Mouse (Mus musculus) forebrain, postnatal 0 days (tissue): Measurements from ENCODE around the gene Cobll1. TPM values are rescaled to one million over a fixed set of nuclear protein-coding genes. Genes with fewer than 3 reads are reported as not detected.
A peak's percentile ranks its signal among the peaks of the same experiment; 100 is the strongest.

ENCODE experiments used
- ATAC-seq: fragments of 200-750 bp; cut with Nextera tagmentation; 2 replicates; pipeline ENCODE4 v1.8.0; 2017; ENCODE audit warnings: mild to moderate bottlenecking, moderate library complexity
- DNase-seq: peaks from one replicate; pipeline ENCODE4 v3.0.0-alpha.2; 2015
- H3K27ac ChIP-seq: fragments of 300-500 bp; sonication (generic); 2 replicates; pipeline ENCODE4 v1.5.1; 2014; ENCODE audit warnings: low read depth, mild to moderate bottlenecking, antibody characterized with exemption, low read length, moderate library complexity, mixed read lengths
- H3K27me3 ChIP-seq: fragments of 300-500 bp; sonication (generic); 2 replicates; pipeline ENCODE4 v1.6.1; 2014; ENCODE audit warnings: mild to moderate bottlenecking, low read length, mixed read lengths; ENCODE audit not compliant: insufficient read depth
- H3K36me3 ChIP-seq: fragments of 300-500 bp; sonication (generic); 2 replicates; pipeline ENCODE4 v1.6.1; 2014; ENCODE audit warnings: mild to moderate bottlenecking, moderate library complexity; ENCODE audit not compliant: insufficient read depth
- H3K4me1 ChIP-seq: fragments of 300-500 bp; sonication (generic); 2 replicates; pipeline ENCODE4 v1.6.1; 2014; ENCODE audit warnings: antibody characterized with exemption; ENCODE audit not compliant: insufficient read depth
- H3K4me2 ChIP-seq: fragments of 300-500 bp; sonication (generic); 2 replicates; pipeline ENCODE4 v1.6.1; 2014; ENCODE audit warnings: low read depth, mild to moderate bottlenecking, moderate library complexity
- H3K4me3 ChIP-seq: fragments of 300-500 bp; sonication (generic); 2 replicates; pipeline ENCODE4 v1.5.1; 2014; ENCODE audit warnings: low read depth, low read length, mixed read lengths
- H3K9ac ChIP-seq: fragments of 300-500 bp; sonication (generic); 2 replicates; pipeline ENCODE4 v1.6.1; 2014; ENCODE audit warnings: mild to moderate bottlenecking
- H3K9me3 ChIP-seq: fragments of 300-500 bp; sonication (generic); 2 replicates; pipeline ENCODE4 v1.6.1; 2016; ENCODE audit warnings: low read length
- CTCF ChIP-seq: sonication (generic); IDR thresholded peaks from 2 replicates; pipeline ENCODE4 v1.5.1; 2016; ENCODE audit warnings: antibody characterized with exemption, control low read depth, low read depth
- WGBS: fragments of 180-500 bp; shearing (Covaris S2); extraction: QIAGEN DNeasy Blood & Tissue Kit; methylation state at CpG from one replicate; pipeline ENCODE4 v1.1.7; 2014; 5-methylcytosine and 5-hydroxymethylcytosine counted together
- polyA plus RNA-seq: library from polyadenylated mRNA; unstranded; fragments of >200 nt; fragmentation: Nextera tagmentation; extraction: Ambion mirVana; gene quantifications from 2 replicates; pipeline ENCODE4 v1.2.1, GENCODE M21; 2015
- total RNA-seq: library from RNA; depleted of rRNA; stranded (reverse); fragments of >200 nt; gene quantifications from 2 replicates; pipeline ENCODE4 v1.2.3, GENCODE M21; 2014

Cobll1 gene
- total and polyA plus RNA-seq, 2 experiments from 2014 or later, result 3.2 to 3.6 TPM

DNA sequence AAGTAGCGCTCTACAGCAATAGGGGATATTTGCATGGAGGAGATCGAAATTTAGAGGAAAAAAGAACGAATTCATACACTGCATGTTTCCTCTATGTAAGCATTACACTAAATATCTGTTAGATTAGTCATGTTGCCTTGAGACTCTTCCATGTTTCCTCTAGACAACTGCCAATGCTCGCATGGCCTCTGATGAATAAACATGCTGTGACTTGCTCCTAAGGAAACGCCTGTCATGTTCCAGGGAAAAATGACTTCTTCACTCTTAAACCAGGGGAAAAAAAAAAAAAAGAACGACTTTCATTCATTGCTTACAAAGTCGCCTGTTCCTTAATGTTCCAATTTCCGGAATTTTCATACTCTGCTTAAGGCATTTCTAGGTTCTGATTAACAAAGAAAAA, 2.1 kb downstream of the Cobll1 start:
- no peak for ATAC-seq
- TF ChIP-seq CTCF, result no peak
- H3K27ac ChIP-seq, result no peak overlapping the region
- peak overlapping the region; percentile 98 for H3K4me2 ChIP-seq
- no peak overlapping the region for H3K9ac ChIP-seq
- H3K9me3 ChIP-seq, result no peaks in the 10 kb centered on the region
- DNase-seq, result peak; percentile 13
- H3K4me3 ChIP-seq, result no peak overlapping the region
- H3K36me3 ChIP-seq, result no peaks in the 10 kb centered on the region
- no peaks in the 10 kb centered on the region for H3K4me1 ChIP-seq
- WGBS, result 60% methylated on average over 8 of the region's 8 CpGs
- no peaks in the 10 kb centered on the region for H3K27me3 ChIP-seq

DNA sequence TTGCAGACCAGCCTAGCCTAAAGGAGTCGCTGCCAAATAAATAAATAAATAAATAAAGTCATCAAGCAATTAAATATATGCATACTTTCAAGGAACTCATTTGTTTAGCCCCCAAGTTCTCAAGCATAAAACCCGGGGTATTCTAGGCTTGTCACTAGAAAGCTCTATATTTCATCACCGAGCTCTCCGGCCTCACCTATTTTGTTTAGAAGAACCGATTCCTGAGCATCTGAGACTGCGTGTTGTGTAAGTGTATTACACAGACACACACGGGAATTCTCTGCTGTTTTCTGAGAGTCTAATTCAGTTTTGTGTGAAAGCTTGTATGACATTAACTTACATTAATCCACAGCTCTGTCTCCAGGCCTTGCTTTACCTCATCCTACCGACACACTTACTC, 2.6 kb downstream of the Cobll1 start:
- Histone ChIP-seq H3K27ac (no peak overlapping the region), H3K27me3 (no peaks in the 10 kb centered on the region), H3K9me3 (no peaks in the 10 kb centered on the region), H3K4me1 (no peaks in the 10 kb centered on the region), H3K4me3 (no peak overlapping the region), H3K36me3 (no peaks in the 10 kb centered on the region), H3K9ac (no peak overlapping the region), H3K4me2 (no peak overlapping the region)
- no peak for TF ChIP-seq CTCF
- 75% methylated on average over 8 of the region's 8 CpGs for WGBS
- DNase-seq (no peak), ATAC-seq (no peak)

DNA sequence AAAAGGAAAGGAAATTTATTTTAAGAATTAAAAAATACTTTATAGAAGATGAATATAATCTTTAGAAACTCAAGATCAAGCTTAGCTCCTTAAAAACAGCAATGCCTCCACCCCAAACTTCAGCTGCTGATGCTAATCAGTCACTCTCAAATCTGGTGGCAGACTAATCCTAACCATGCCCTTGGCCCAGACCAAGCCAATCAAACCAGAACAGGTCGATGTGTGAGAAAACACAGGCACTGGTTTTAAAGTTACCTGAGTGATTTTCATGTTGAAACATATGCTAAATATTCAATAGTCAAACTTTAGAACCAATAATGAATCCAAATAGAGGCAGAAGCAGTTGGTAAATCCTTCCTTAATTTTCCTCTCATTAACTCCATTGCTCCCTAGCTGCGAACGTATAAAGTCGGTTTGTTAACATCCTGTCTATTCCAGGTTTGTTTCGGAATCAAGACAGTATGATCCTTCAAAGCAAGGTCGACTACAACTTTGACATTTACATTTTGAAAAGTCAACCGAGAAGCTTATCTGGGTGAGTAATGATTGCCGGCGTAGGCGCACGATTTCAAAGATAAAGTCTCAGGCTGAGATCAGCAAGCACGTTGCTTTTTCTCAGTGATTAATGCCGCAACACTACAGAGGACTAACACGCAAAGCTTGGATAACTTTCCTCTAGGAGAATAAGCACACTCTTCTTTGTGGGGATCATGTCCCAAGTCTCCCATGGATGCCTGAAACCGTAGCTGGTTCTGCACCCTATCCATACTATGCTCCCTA, 6.3 kb downstream of the Cobll1 start:
- no peak for TF ChIP-seq CTCF
- whole genome bisulfite sequencing, result 90% methylated on average over 15 of the region's 15 CpGs
- Histone ChIP-seq H3K4me3 (no peak overlapping the region), H3K4me2 (no peak overlapping the region), H3K4me1 (no peaks in the 10 kb centered on the region), H3K36me3 (no peaks in the 10 kb centered on the region), H3K9ac (no peak overlapping the region), H3K27ac (no peak overlapping the region), H3K9me3 (no peaks in the 10 kb centered on the region), H3K27me3 (no peaks in the 10 kb centered on the region)
- no peak for DNase-seq
- ATAC-seq, result no peak

DNA sequence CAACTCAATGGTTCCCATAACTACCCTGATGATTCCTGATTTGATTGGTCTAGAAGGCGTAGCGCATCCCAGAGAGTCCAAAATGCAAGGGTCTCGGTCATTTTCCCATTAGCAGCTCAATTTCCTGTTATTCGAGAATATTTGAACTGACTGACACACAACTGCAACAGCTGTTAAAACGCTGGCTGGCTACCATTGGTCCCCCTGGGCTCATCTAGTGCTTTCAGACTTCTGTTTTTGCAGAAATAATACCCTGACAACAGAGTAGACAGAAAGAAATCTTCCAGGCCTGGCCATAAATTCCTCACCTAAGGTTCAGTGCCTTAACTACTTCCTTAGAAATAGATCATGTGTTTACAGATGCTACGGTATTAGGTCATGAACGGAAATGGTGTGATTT, 10.8 kb downstream of the Cobll1 start:
- Histone ChIP-seq H3K36me3 (no peaks in the 10 kb centered on the region), H3K9ac (no peak overlapping the region), H3K9me3 (no peaks in the 10 kb centered on the region), H3K4me3 (no peak overlapping the region), H3K27me3 (no peaks in the 10 kb centered on the region), H3K4me1 (no peaks in the 10 kb centered on the region), H3K4me2 (no peak overlapping the region), H3K27ac (no peak overlapping the region)
- DNase-seq (no peak), ATAC-seq (no peak)
- 93% methylated on average over 7 of the region's 7 CpGs for WGBS
- no peak for TF ChIP-seq CTCF

DNA sequence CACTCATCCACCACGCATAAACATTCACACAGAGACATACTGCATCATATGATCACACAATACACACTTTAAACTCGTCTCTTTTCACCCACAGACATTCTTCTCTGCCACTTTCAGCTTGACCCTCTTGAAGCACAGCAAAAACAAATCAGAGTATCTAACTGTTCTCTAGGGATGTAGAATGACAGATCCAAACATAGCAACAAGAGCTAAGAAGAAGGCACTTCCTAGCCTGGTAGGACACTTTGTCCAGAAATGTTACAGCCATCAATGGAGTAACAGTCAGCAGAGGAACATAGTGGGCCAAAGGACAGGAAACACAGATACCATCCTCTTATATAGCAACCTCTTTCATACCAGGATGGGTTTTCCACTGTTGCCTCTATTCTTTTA, 11.3 kb downstream of the Cobll1 start:
- Histone ChIP-seq H3K36me3 (no peaks in the 10 kb centered on the region), H3K4me1 (no peaks in the 10 kb centered on the region), H3K4me2 (no peak overlapping the region), H3K4me3 (no peak overlapping the region), H3K9ac (no peak overlapping the region), H3K27ac (no peak overlapping the region), H3K27me3 (no peaks in the 10 kb centered on the region), H3K9me3 (no peaks in the 10 kb centered on the region)
- DNase-seq, result no peak
- TF ChIP-seq CTCF, result no peak
- ATAC-seq, result no peak
- 84% methylated on average over 2 of the region's 2 CpGs for WGBS

DNA sequence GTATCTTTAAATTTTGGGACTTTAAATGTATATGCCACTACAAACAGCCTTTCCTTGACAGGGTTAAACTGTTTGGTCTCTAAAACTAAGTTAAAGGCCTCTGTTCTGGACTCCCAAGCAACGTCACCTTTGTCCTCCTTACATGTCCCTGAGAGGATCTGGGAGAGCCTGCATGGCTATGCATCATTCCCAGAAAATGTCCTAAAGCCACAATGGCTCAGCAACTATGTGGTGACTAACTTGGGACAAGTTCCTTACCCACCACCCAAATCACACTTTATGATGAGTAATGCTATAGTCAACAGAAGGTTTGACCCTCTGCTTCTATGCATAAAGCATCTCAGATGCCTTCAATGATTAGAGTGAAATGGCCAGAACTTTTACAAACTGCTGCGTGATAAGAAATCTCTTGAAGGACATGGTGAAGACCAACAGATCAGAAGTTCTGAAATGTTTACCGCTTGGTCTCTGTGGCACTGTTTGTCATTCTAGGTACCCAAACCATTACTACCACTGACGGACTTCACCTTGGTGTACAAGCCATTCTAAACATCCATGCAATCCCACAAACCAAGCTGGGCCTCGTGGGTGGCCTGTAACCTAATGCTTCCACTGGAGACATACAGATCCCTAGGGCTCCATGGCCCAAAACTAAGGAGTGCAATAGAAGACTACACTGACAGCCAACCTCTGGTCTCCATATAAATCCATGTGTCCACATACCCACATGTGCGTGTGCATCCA, 11.9 kb downstream of the Cobll1 start:
- no peaks in the 10 kb centered on the region for H3K4me1 ChIP-seq
- H3K36me3 ChIP-seq, result no peaks in the 10 kb centered on the region
- H3K27ac ChIP-seq, result no peak overlapping the region
- DNase-seq (no peak), ATAC-seq (no peak)
- H3K9me3 ChIP-seq, result no peaks in the 10 kb centered on the region
- no peak for TF ChIP-seq CTCF
- no peaks in the 10 kb centered on the region for H3K27me3 ChIP-seq
- no peak overlapping the region for H3K4me3 ChIP-seq
- H3K9ac ChIP-seq, result no peak overlapping the region
- WGBS, result 89% methylated on average over 6 of the region's 6 CpGs
- H3K4me2 ChIP-seq, result no peak overlapping the region

DNA sequence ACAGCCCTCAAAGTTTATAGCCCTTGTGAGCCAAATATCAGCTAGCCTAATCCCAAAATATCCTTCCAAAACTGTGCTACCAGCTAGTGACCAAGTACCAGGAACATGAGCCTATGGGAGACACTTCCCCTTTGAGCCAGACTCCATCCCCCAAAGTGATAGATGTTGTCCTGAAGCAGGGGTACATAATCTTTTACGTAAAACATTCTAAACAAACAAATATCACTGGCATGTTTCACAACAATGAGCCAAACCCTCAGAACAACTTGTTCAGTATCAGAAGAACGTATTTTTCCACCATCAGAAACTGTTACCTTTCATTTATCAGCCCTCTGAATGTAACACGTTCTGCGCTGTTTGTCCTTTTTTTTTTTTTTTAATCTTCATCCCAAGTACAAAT, 12.7 kb downstream of the Cobll1 start:
- no peaks in the 10 kb centered on the region for H3K9me3 ChIP-seq
- H3K36me3 ChIP-seq, result no peaks in the 10 kb centered on the region
- H3K4me2 ChIP-seq, result no peak overlapping the region
- ATAC-seq (no peak), DNase-seq (no peak)
- no peak for TF ChIP-seq CTCF
- H3K4me1 ChIP-seq, result no peaks in the 10 kb centered on the region
- no peak overlapping the region for H3K9ac ChIP-seq
- no peak overlapping the region for H3K4me3 ChIP-seq
- H3K27ac ChIP-seq, result no peak overlapping the region
- WGBS, result 88% methylated on average over 4 of the region's 4 CpGs
- H3K27me3 ChIP-seq, result no peaks in the 10 kb centered on the region
